Mouse (Mus musculus): ENCODE results near the gene Astn2. TPM values are rescaled to one million over a fixed set of nuclear protein-coding genes. Genes with fewer than 3 reads are reported as not detected.

Astn2 gene
- total and polyA plus RNA-seq, 3 experiments = not detected

DNA sequence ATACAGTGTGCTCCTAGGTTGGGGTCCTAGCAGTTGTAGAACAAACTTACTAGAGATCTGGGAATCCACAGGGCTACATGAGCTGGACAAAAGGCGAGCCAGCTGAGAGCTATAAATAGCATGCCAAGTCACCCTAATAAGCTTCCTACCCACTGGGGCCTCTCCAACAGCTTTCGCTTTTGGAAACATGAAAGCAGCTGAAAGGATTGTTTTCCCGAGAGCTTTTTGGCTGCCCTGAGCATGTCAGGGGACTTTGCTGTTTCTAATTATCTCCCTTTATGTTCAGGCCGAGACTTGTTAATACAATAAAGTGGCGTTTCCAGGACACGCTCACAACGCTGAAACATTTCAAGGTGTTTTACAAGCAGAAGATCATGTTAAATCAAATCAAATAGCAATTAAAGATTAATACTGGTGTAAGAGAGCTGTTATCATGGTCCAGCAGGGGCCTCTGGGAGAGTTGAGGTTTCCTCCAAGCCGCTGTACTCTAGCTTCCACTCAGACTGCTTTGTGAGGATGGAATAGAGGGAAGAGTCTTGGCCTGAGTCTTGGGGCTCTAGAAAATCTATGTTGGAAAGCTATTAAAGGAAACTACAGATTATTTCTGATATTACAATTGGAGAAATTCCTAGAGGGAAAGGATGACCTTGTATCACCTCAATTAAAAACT, 378.9 kb downstream of the Astn2 start:
- DNase-seq (ENCODE audit: low read depth, low spot score) = no peak
- Histone ChIP-seq H3K4me3 (ENCODE audit: control insufficient read depth in 1 of 2, insufficient read depth in 1 of 2, low read depth in 2 of 2, low read length in 2 of 2) (no peak overlapping the region), H3K79me2 (ENCODE audit: control insufficient read depth, insufficient read depth, low read length, poor library complexity) (no peaks in the 10 kb centered on the region), H3K9ac (ENCODE audit: control insufficient read depth, low read depth, low read length, poor library complexity, severe bottlenecking) (no peak overlapping the region), H3K36me3 (ENCODE audit: control insufficient read depth in 1 of 2, insufficient read depth in 2 of 2, low read length in 2 of 2) (no peaks in the 10 kb centered on the region), H3K27me3 (ENCODE audit: control insufficient read depth in 1 of 2, insufficient read depth in 2 of 2, low read length in 2 of 2) (no peaks in the 10 kb centered on the region), H3K4me1 (ENCODE audit: control insufficient read depth in 1 of 2, insufficient read depth in 2 of 2, low read length in 2 of 2) (no peaks in the 10 kb centered on the region), H3K27ac (ENCODE audit: control insufficient read depth, low read depth, low read length) (no peak overlapping the region), H3K9me3 (replicated peaks; ENCODE audit: insufficient read depth, low read length) (no peaks in the 10 kb centered on the region)
- no peak for TF ChIP-seq ZNF384 (IDR thresholded peaks at IDR 0.05; ENCODE audit: low read depth, low read length)
- TF ChIP-seq POLR2A (IDR thresholded peaks at IDR 0.05; ENCODE audit: control insufficient read depth in 1 of 2, insufficient read depth in 1 of 2, low read depth in 1 of 2, low read length in 2 of 2, poor library complexity in 1 of 2) = no peak
- TF ChIP-seq CHD2 (IDR thresholded peaks at IDR 0.05; ENCODE audit: low read length) = no peak
- no peak for TF ChIP-seq TBP (IDR thresholded peaks at IDR 0.05; ENCODE audit: low read depth, low read length)

DNA sequence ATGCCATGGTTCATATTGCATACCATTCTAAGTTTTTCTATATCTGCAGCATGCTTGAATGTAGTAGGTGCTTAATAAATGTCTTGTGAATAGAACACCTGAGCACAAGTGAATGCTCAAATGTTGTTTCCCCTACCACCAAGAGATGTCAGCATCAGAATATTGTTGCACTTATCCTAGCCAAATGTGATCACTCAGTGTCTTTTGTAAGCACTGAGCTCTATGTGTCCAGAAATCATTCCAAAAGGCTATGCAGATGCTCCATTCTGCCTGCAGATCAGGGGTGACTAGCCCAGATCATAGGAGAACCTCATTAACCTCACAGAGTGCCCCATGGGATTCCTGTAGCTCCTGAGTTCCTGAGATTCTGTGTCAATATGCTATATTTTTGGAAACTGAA, 401.5 kb downstream of the Astn2 start:
- no peaks in the 10 kb centered on the region for H3K4me1 ChIP-seq (ENCODE audit: control insufficient read depth in 1 of 2, insufficient read depth in 2 of 2, low read length in 2 of 2)

DNA sequence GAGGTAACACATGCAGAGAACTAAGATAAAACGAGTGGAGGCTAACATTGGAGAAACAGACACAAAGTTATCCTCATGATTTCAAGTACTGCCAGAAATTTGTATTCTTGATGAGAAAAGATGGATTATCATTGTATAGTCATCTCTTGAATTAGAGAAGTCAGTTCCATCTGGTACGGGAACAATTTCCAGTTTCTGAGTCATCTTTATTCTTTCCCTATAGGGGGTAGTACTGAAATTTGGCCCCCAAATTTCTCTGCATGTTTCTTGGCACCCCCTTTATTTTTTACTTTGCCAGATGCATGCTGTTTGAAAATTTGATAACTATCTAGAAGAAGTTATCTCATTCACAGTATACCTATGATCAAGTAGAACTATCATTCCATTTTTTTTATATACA, 420.8 kb downstream of the Astn2 start:
- DNase-seq (ENCODE audit: low read depth, low spot score) = no peak
- TF ChIP-seq SMC3 (IDR thresholded peaks at IDR 0.05; ENCODE audit: low read depth, low read length) (no peak), MYB (IDR thresholded peaks at IDR 0.05; ENCODE audit: low read depth, low read length) (no peak), GABPA (IDR thresholded peaks at IDR 0.05; ENCODE audit: low read depth, low read length) (no peak), ZC3H11A (IDR thresholded peaks at IDR 0.05; ENCODE audit: low read depth, low read length) (no peak), GATA1 (IDR thresholded peaks at IDR 0.05; ENCODE audit: low read depth, low read length) (no peak), MEF2A (IDR thresholded peaks at IDR 0.05; ENCODE audit: extremely low read depth, insufficient replicate concordance, low read depth, low read length, poor library complexity, severe bottlenecking) (no peak), CHD2 (IDR thresholded peaks at IDR 0.05; ENCODE audit: low read length) (no peak), ZKSCAN1 (IDR thresholded peaks at IDR 0.05; ENCODE audit: low read depth, low read length) (no peak), USF2 (IDR thresholded peaks at IDR 0.05; ENCODE audit: borderline replicate concordance in 1 of 2, insufficient read depth in 1 of 2, low read depth in 1 of 2, low read length in 2 of 2) (no peak), CHD1 (IDR thresholded peaks at IDR 0.05; ENCODE audit: low read depth, low read length) (no peak), TAL1 (IDR thresholded peaks at IDR 0.05; ENCODE audit: low read length) (no peak), NRF1 (IDR thresholded peaks at IDR 0.05; ENCODE audit: insufficient read depth, low read depth, low read length, poor library complexity, severe bottlenecking) (no peak), SIN3A (IDR thresholded peaks at IDR 0.05; ENCODE audit: low read length) (no peak)
- H3K27ac ChIP-seq (ENCODE audit: control insufficient read depth, low read depth, low read length) = no peak overlapping the region
- no peaks in the 10 kb centered on the region for H3K27me3 ChIP-seq (ENCODE audit: control insufficient read depth in 1 of 2, insufficient read depth in 2 of 2, low read length in 2 of 2)
- no peak overlapping the region for H3K4me3 ChIP-seq (ENCODE audit: control insufficient read depth in 1 of 2, insufficient read depth in 1 of 2, low read depth in 2 of 2, low read length in 2 of 2)
- no peak overlapping the region for H3K9ac ChIP-seq (ENCODE audit: control insufficient read depth, low read depth, low read length, poor library complexity, severe bottlenecking)
- H3K4me1 ChIP-seq (ENCODE audit: control insufficient read depth in 1 of 2, insufficient read depth in 2 of 2, low read length in 2 of 2) = no peaks in the 10 kb centered on the region
- H3K79me2 ChIP-seq (ENCODE audit: control insufficient read depth, insufficient read depth, low read length, poor library complexity) = no peaks in the 10 kb centered on the region
- H3K9me3 ChIP-seq (replicated peaks; ENCODE audit: insufficient read depth, low read length) = no peaks in the 10 kb centered on the region
- no peaks in the 10 kb centered on the region for H3K36me3 ChIP-seq (ENCODE audit: control insufficient read depth in 1 of 2, insufficient read depth in 2 of 2, low read length in 2 of 2)

More for the DNA sequence above, 401.5 kb downstream of the Astn2 start:
- Histone ChIP-seq H3K9me3 (replicated peaks; ENCODE audit: insufficient read depth, low read length) (no peaks in the 10 kb centered on the region), H3K79me2 (ENCODE audit: control insufficient read depth, insufficient read depth, low read length, poor library complexity) (no peaks in the 10 kb centered on the region), H3K9ac (ENCODE audit: control insufficient read depth, low read depth, low read length, poor library complexity, severe bottlenecking) (no peak overlapping the region), H3K27ac (ENCODE audit: control insufficient read depth, low read depth, low read length) (no peak overlapping the region), H3K4me3 (ENCODE audit: control insufficient read depth in 1 of 2, insufficient read depth in 1 of 2, low read depth in 2 of 2, low read length in 2 of 2) (no peak overlapping the region), H3K36me3 (ENCODE audit: control insufficient read depth in 1 of 2, insufficient read depth in 2 of 2, low read length in 2 of 2) (no peaks in the 10 kb centered on the region), H3K27me3 (ENCODE audit: control insufficient read depth in 1 of 2, insufficient read depth in 2 of 2, low read length in 2 of 2) (no peaks in the 10 kb centered on the region)
- TF ChIP-seq MAX (IDR thresholded peaks at IDR 0.05; ENCODE audit: low read length) (no peak), TAL1 (IDR thresholded peaks at IDR 0.05; ENCODE audit: low read length) (no peak)
- no peak for DNase-seq (ENCODE audit: low read depth, low spot score)

Measured in MEL (cell line).